Mouse (Mus musculus) heart, embryonic 13.5 days (tissue): ENCODE measurements around the gene Dld. TPM values are rescaled to one million over a fixed set of nuclear protein-coding genes. Genes with fewer than 3 reads are reported as not detected.
A peak's percentile ranks its signal among the peaks of the same experiment; 100 is the strongest.

Source experiments
- ATAC-seq: fragments of 200-750 bp; cut with Nextera tagmentation; 2 replicates; pipeline ENCODE4 v1.8.0; 2017; ENCODE audit warnings: moderate TSS enrichment; ENCODE audit not compliant: insufficient number of reproducible peaks, low FRiP score, low TSS enrichment; ENCODE audit errors: extremely low read depth
- H3K27ac ChIP-seq: fragments of 300-500 bp; sonication (generic); replicated peaks from 2 replicates; pipeline ENCODE4 v1.5.1; 2015; ENCODE audit warnings: moderate library complexity, mild to moderate bottlenecking, inconsistent platforms
- H3K27me3 ChIP-seq: fragments of 300-500 bp; sonication (generic); replicated peaks from 2 replicates; pipeline ENCODE4 v1.6.1; 2015; ENCODE audit warnings: mild to moderate bottlenecking, inconsistent platforms
- H3K36me3 ChIP-seq: fragments of 300-500 bp; sonication (generic); 2 replicates; pipeline ENCODE4 v1.6.1; 2015; ENCODE audit warnings: mild to moderate bottlenecking, inconsistent platforms
- H3K4me1 ChIP-seq: fragments of 300-500 bp; sonication (generic); 2 replicates; pipeline ENCODE4 v1.6.1; 2015; ENCODE audit warnings: inconsistent platforms
- H3K4me2 ChIP-seq: fragments of 300-500 bp; sonication (generic); 2 replicates; pipeline ENCODE4 v1.6.1; 2015; ENCODE audit warnings: inconsistent platforms, mild to moderate bottlenecking, moderate library complexity
- H3K4me3 ChIP-seq: fragments of 300-500 bp; sonication (generic); 2 replicates; pipeline ENCODE4 v1.5.1; 2015; ENCODE audit warnings: moderate library complexity, mild to moderate bottlenecking, inconsistent platforms
- H3K9ac ChIP-seq: fragments of 300-500 bp; sonication (generic); 2 replicates; pipeline ENCODE4 v1.6.1; 2015; ENCODE audit warnings: inconsistent platforms, mild to moderate bottlenecking, moderate library complexity
- H3K9me3 ChIP-seq: fragments of 300-500 bp; sonication (generic); 2 replicates; pipeline ENCODE4 v1.6.1; 2016; ENCODE audit warnings: inconsistent platforms
- WGBS: fragments of 180-500 bp; shearing (Covaris S2); methylation state at CpG from one replicate; pipeline ENCODE4 v1.1.7; 2015; ENCODE audit warnings: mixed read lengths; 5-methylcytosine and 5-hydroxymethylcytosine counted together
- polyA plus RNA-seq: library from polyadenylated mRNA; unstranded; fragments of >200 nt; fragmentation: Nextera tagmentation; extraction: Ambion mirVana; gene quantifications from 2 replicates; pipeline ENCODE4 v1.2.1, GENCODE M21; 2015

The Dld gene
- polyA plus RNA-seq, 1 experiment from 2014 or later = 179 TPM

- Histone ChIP-seq H3K27ac (peak overlapping the region; percentile 68), H3K9me3 (no peaks in the 10 kb centered on the region), H3K9ac (no peak overlapping the region), H3K4me2 (no peak overlapping the region), H3K4me1 (peaks cover 45% of the 10 kb centered on the region), H3K36me3 (peaks cover 100% of the 10 kb centered on the region), H3K4me3 (no peak overlapping the region), H3K27me3 (no peaks in the 10 kb centered on the region)
- 32% methylated on average over 5 of the region's 5 CpGs for WGBS
- no peak for ATAC-seq
These were observed 45.1 kb downstream of the Dld start for GRCm38 (mm10) chr12:31306075-31306675.

GRCm38 (mm10) chr12:31302766-31303511 is 48.3 kb downstream of the Dld start:
- no peaks in the 10 kb centered on the region for H3K27me3 ChIP-seq
- H3K27ac ChIP-seq = peak overlapping the region; percentile 15; the same call in 1 of the 2 replicates
- peaks cover 100% of the 10 kb centered on the region for H3K36me3 ChIP-seq
- H3K4me3 ChIP-seq = no peak overlapping the region
- WGBS = 81% methylated on average over 16 of the region's 16 CpGs
- no peak overlapping the region for H3K9ac ChIP-seq
- no peak for ATAC-seq
- H3K9me3 ChIP-seq = no peaks in the 10 kb centered on the region
- H3K4me1 ChIP-seq = peaks cover 49% of the 10 kb centered on the region
- H3K4me2 ChIP-seq = no peak overlapping the region

GRCm38 (mm10) chr12:31302266-31302665 is 49.0 kb downstream of the Dld start:
- no peak overlapping the region for H3K27ac ChIP-seq
- peaks cover 51% of the 10 kb centered on the region for H3K4me1 ChIP-seq
- no peak overlapping the region for H3K9ac ChIP-seq
- H3K4me3 ChIP-seq = no peak overlapping the region
- WGBS = 67% methylated on average over 5 of the region's 5 CpGs
- no peaks in the 10 kb centered on the region for H3K9me3 ChIP-seq
- no peak for ATAC-seq
- no peak overlapping the region for H3K4me2 ChIP-seq
- H3K36me3 ChIP-seq = peaks cover 100% of the 10 kb centered on the region
- no peaks in the 10 kb centered on the region for H3K27me3 ChIP-seq

- no peak overlapping the region for H3K4me3 ChIP-seq
- peaks cover 99% of the 10 kb centered on the region for H3K36me3 ChIP-seq
- peaks cover 50% of the 10 kb centered on the region for H3K4me1 ChIP-seq
- 75% methylated on average over 9 of the region's 9 CpGs for WGBS
- no peaks in the 10 kb centered on the region for H3K27me3 ChIP-seq
- no peaks in the 10 kb centered on the region for H3K9me3 ChIP-seq
- H3K9ac ChIP-seq = peak overlapping the region; percentile 47; the same call in 1 of the 2 replicates
- no peak overlapping the region for H3K4me2 ChIP-seq
- no peak for ATAC-seq
- peak overlapping the region; percentile 85 for H3K27ac ChIP-seq
These were observed 51.0 kb downstream of the Dld start for GRCm38 (mm10) chr12:31300276-31300675.

- peak overlapping the region; percentile 85 for H3K27ac ChIP-seq
- H3K4me2 ChIP-seq = no peak overlapping the region
- peaks cover 98% of the 10 kb centered on the region for H3K36me3 ChIP-seq
- no peak overlapping the region for H3K4me3 ChIP-seq
- peak; percentile 57 for ATAC-seq
- H3K4me1 ChIP-seq = peaks cover 51% of the 10 kb centered on the region
- H3K9ac ChIP-seq = peak overlapping the region; percentile 63
- no peaks in the 10 kb centered on the region for H3K27me3 ChIP-seq
- WGBS = 22% methylated on average over 14 of the region's 14 CpGs
- H3K9me3 ChIP-seq = no peaks in the 10 kb centered on the region
These were observed 51.5 kb downstream of the Dld start for GRCm38 (mm10) chr12:31299676-31300197.

GRCm38 (mm10) chr12:31299126-31299525 is 52.1 kb downstream of the Dld start:
- Histone ChIP-seq H3K27me3 (no peaks in the 10 kb centered on the region), H3K4me1 (peaks cover 53% of the 10 kb centered on the region), H3K36me3 (peaks cover 98% of the 10 kb centered on the region), H3K9me3 (no peaks in the 10 kb centered on the region), H3K27ac (peak overlapping the region; percentile 85), H3K4me3 (no peak overlapping the region), H3K4me2 (no peak overlapping the region), H3K9ac (peak overlapping the region; percentile 63)
- WGBS = 86% methylated on average over 3 of the region's 3 CpGs
- no peak for ATAC-seq

- H3K9ac ChIP-seq = no peak overlapping the region
- no peak overlapping the region for H3K4me2 ChIP-seq
- ATAC-seq = no peak
- no peaks in the 10 kb centered on the region for H3K9me3 ChIP-seq
- H3K27ac ChIP-seq = peak overlapping the region; percentile 85; the same call in 1 of the 2 replicates
- H3K4me3 ChIP-seq = no peak overlapping the region
- H3K27me3 ChIP-seq = no peaks in the 10 kb centered on the region
- H3K4me1 ChIP-seq = peaks cover 59% of the 10 kb centered on the region
- 85% methylated on average over 8 of the region's 8 CpGs for WGBS
- H3K36me3 ChIP-seq = peaks cover 93% of the 10 kb centered on the region
These were observed 52.7 kb downstream of the Dld start for GRCm38 (mm10) chr12:31298530-31298929.

- Histone ChIP-seq H3K4me2 (no peak overlapping the region), H3K27me3 (no peaks in the 10 kb centered on the region), H3K9me3 (no peaks in the 10 kb centered on the region), H3K9ac (no peak overlapping the region), H3K27ac (peak overlapping the region; percentile 4; the same call in 1 of the 2 replicates), H3K4me1 (peaks cover 63% of the 10 kb centered on the region), H3K36me3 (peaks cover 89% of the 10 kb centered on the region), H3K4me3 (no peak overlapping the region)
- 87% methylated on average over 4 of the region's 4 CpGs for WGBS
- ATAC-seq = no peak
These were observed 53.1 kb downstream of the Dld start for GRCm38 (mm10) chr12:31298122-31298521.

- Histone ChIP-seq H3K4me3 (no peak overlapping the region), H3K9me3 (no peaks in the 10 kb centered on the region), H3K4me1 (peaks cover 81% of the 10 kb centered on the region), H3K36me3 (peaks cover 87% of the 10 kb centered on the region), H3K27me3 (no peaks in the 10 kb centered on the region), H3K9ac (no peak overlapping the region), H3K4me2 (no peak overlapping the region), H3K27ac (no peak overlapping the region)
- WGBS = 72% methylated on average over 4 of the region's 4 CpGs
- no peak for ATAC-seq
These were observed 55.2 kb downstream of the Dld start for GRCm38 (mm10) chr12:31296097-31296496.

- no peak for ATAC-seq
- Histone ChIP-seq H3K4me1 (peaks cover 78% of the 10 kb centered on the region), H3K9ac (peak overlapping the region; percentile 55), H3K9me3 (no peaks in the 10 kb centered on the region), H3K27me3 (no peaks in the 10 kb centered on the region), H3K4me2 (no peak overlapping the region), H3K36me3 (peaks cover 87% of the 10 kb centered on the region), H3K27ac (peak overlapping the region; percentile 90), H3K4me3 (no peak overlapping the region)
- WGBS = 46% methylated on average over 3 of the region's 3 CpGs
These were observed 55.7 kb downstream of the Dld start for GRCm38 (mm10) chr12:31295505-31295904.

- peaks cover 87% of the 10 kb centered on the region for H3K36me3 ChIP-seq
- H3K9me3 ChIP-seq = no peaks in the 10 kb centered on the region
- no peak for ATAC-seq
- no peaks in the 10 kb centered on the region for H3K27me3 ChIP-seq
- H3K4me3 ChIP-seq = no peak overlapping the region
- H3K4me2 ChIP-seq = no peak overlapping the region
- peak overlapping the region; percentile 55 for H3K9ac ChIP-seq
- H3K27ac ChIP-seq = peak overlapping the region; percentile 90
- peaks cover 73% of the 10 kb centered on the region for H3K4me1 ChIP-seq
- 65% methylated on average over 11 of the region's 11 CpGs for WGBS
These were observed 56.3 kb downstream of the Dld start for GRCm38 (mm10) chr12:31294996-31295395.
